Mouse (Mus musculus) E14TG2a.4 (cell line): Measurements from ENCODE around the gene Gucy2d.

Experiments
- H3K27me3 ChIP-seq: 2 replicates; pipeline ENCODE4 v1.6.1; 2014; ENCODE audit warnings: low read length, control low read depth; ENCODE audit not compliant: insufficient read depth
- H3K36me3 ChIP-seq: 2 replicates; pipeline ENCODE4 v1.6.1; 2014; ENCODE audit warnings: low read length, control low read depth; ENCODE audit not compliant: insufficient read depth
- H3K4me1 ChIP-seq: replicated peaks from 2 replicates; pipeline ENCODE4 v1.6.1; 2014; ENCODE audit warnings: low read depth, low read length, control low read depth
- H3K4me3 ChIP-seq: replicated peaks from 2 replicates; pipeline ENCODE4 v1.5.1; 2014; ENCODE audit warnings: mild to moderate bottlenecking, low read length
- H3K9me3 ChIP-seq: 2 replicates; pipeline ENCODE4 v1.6.1; 2014; ENCODE audit warnings: low read length, control low read depth
- CTCF ChIP-seq: conservative IDR thresholded peaks from 2 replicates; pipeline ENCODE4 v1.5.1; 2014; ENCODE audit warnings: low read length
- NANOG ChIP-seq: IDR thresholded peaks from 2 replicates; pipeline ENCODE4 v1.6.1; 2014; ENCODE audit warnings: borderline replicate concordance, low read length, mixed read lengths
- POU5F1 ChIP-seq: IDR thresholded peaks from 2 replicates; pipeline ENCODE4 v1.6.1; 2014; ENCODE audit warnings: low read length, borderline replicate concordance

Gene Gucy2d

DNA sequence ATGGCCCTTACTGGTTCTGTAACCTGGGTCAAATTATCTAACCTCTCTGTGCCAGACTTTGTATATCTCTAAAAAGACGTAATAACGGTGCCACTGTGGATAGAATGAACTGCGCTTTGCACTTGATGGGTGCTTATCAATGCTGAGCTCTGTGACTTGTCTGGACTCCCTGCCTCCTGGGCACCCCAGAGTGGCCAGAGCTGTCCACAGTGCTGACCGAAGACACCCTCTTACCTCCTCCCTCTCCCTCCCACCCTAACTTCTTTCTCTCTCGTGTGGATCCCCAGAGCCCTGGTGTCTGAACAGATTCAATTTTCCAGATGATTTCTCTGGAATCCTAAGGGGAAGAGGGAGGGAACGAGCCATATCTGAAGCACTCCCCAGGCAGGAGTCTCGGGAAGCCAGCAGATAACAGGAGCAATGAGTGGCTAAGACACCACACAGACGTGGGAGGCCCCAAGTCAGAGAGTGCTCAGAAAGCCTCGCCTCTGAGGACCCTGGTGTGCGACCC, at the start of gene Gucy2d:
TSS of gene Gucy2d (plus strand) at position 461 of the 511 bp plus-strand sequence.
- Histone ChIP-seq H3K4me3 (no peak within 1 kb of the TSS), H3K27me3 (peaks cover 22% of the 10 kb centered on the region), H3K4me1 (no peaks in the 10 kb centered on the region)

DNA sequence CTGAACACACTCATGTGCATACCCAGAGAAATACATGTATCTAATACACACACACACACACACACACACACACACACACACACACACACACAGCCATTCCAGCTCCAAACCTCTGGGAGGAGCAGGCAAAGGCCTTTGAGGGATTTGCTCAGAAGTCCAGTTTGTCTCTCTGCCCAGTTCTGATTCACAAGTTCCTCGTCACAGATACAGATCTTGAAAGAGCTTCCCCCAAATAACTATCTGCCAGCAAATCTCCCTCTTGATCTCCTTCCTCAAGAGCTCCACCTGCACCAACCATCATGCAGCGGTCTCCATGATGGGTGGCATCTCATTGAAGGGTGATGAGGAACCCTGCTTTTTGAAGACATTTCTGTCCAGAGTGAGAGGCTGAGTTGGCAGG, 49.7 kb upstream of the Gucy2d start:
- Histone ChIP-seq H3K36me3 (no peaks in the 10 kb centered on the region), H3K9me3 (peaks cover 8% of the 10 kb centered on the region; the same call in 1 of the 2 replicates), H3K4me1 (peaks cover 8% of the 10 kb centered on the region), H3K4me3 (no peak overlapping the region), H3K27me3 (peaks cover 32% of the 10 kb centered on the region; the same call in 1 of the 2 replicates)
- TF ChIP-seq POU5F1, result no peak
- no peak for TF ChIP-seq CTCF
- no peak for TF ChIP-seq NANOG

More for the DNA sequence above, at the start of gene Gucy2d:
- TF ChIP-seq POU5F1 (no peak), NANOG (no peak), CTCF (no peak)
- no peaks in the 10 kb centered on the region for H3K9me3 ChIP-seq
- H3K36me3 ChIP-seq, result no peaks in the 10 kb centered on the region

DNA sequence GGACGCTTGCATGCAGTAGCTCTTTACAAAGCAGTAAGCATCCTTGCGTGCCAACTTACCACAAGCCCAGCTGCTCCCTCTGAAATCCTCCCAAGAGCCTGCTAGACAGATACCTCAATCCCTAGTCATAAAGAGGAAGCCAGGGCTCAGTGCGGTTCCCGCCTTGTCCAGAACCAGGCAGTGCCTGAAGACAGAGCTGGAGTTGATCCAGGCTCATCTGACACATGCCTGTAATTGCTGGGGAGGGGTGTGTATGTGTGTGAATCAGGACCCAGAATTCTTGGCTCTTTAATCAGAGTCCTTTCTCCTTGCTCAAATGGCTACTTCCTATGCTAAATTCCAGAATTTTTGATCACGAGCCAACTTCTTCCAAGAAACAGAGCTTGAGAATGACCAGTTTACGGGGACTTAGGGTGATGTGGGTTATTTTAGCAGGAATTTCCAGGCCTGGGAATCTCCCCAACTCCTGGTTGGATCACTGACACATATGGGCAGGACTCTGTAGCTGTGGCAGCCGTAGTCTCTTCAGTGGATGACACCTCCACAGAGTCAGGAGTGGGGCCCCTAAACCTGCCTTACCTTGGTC, 48.8 kb upstream of the Gucy2d start:
- peaks cover 13% of the 10 kb centered on the region for H3K4me1 ChIP-seq
- H3K4me3 ChIP-seq, result no peak overlapping the region
- no peaks in the 10 kb centered on the region for H3K36me3 ChIP-seq
- TF ChIP-seq CTCF, result no peak
- no peak for TF ChIP-seq NANOG
- TF ChIP-seq POU5F1, result no peak
- H3K9me3 ChIP-seq, result peaks cover 8% of the 10 kb centered on the region; the same call in 1 of the 2 replicates
- peaks cover 32% of the 10 kb centered on the region; the same call in 1 of the 2 replicates for H3K27me3 ChIP-seq

DNA sequence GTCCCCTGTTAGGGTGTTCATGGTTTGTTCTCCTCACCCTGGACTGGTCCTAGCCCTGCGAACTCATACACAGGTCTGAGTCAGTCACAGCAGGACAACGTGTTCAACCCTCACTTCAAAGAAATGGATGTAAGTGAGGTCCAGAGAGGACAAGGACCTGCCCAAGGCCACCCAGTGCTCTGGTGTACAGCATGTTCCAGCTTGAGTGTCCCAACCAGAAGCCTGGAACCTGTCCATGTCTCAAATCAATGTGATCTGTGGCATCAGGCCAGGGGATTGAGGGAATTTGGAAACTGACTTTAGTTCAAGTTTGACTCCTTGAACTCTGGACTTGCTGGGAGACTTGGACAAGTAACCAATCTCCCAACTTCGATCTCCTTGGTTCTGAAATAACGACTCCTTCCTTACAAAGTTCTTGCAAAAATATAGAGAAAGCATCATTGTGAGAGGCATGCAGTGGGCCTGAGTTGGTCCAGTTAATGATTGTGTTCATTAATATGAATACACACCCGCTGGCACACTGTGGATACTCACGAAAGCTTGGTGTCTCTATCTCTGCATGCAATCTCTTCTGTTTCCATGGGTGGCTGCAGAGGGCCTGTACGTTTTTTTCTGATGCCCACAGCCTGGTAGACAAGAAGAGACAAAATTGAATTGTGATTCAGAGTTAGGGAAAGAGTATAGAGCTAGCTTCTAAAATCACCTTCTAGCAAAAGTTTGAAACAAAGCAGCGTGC, 47.6 kb upstream of the Gucy2d start:
- H3K4me1 ChIP-seq, result peaks cover 13% of the 10 kb centered on the region
- no peak overlapping the region for H3K4me3 ChIP-seq
- no peaks in the 10 kb centered on the region for H3K36me3 ChIP-seq
- peaks cover 8% of the 10 kb centered on the region; the same call in 1 of the 2 replicates for H3K9me3 ChIP-seq
- no peak for TF ChIP-seq NANOG
- no peak for TF ChIP-seq CTCF
- TF ChIP-seq POU5F1, result no peak
- H3K27me3 ChIP-seq, result peaks cover 25% of the 10 kb centered on the region; the same call in 1 of the 2 replicates

DNA sequence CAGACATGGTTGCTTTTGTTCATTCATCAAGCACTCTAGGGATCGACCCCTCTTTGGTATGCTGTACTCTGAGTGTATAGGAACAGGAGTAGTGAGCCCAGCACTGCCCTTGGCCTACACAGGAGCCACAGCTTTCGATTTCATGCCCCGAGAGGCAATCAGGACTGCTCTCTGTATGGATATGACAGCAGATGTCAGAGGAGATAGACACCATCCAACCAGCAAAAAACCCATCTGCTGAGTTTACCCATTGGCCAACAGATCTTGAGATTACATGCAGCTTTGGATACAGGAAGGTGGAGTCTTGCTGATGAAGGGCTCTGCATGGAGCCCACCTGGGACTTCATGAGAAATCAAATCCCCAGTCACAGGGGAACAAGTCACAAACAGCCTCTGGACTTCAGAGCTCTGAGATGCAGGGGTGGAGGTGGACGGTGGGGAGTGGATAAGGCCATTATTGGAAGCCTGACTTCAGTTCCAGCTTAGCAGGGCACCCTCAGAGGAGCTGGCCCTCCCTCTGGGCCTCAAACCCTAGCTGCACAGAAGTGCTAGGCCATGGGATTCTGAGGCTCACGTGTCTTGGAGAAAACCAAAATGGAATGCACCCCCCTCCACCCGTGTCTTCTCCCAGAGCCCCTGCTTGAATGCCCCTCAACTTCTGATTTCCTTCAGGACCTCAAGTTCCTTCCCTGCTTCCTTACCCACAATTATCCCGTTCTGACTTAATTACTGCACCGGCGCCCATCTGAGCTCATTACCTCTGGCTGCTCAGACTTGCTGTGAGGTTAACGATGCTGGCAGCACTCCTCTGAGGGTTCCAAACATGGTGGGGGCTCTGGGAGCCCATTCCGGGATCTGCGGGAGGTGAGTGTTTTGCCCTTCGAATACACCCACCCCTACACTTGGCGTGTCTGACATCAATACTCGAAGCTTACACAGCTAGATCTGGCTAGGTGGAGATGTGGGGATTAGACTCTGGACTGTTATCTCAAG, 37.3 kb upstream of the Gucy2d start:
- H3K9me3 ChIP-seq, result no peaks in the 10 kb centered on the region; the same call in 1 of the 2 replicates
- no peaks in the 10 kb centered on the region for H3K4me1 ChIP-seq
- TF ChIP-seq POU5F1 (no peak), CTCF (no peak), NANOG (no peak)
- H3K27me3 ChIP-seq, result peaks cover 19% of the 10 kb centered on the region; the same call in 1 of the 2 replicates
- no peak overlapping the region for H3K4me3 ChIP-seq
- H3K36me3 ChIP-seq, result no peaks in the 10 kb centered on the region

DNA sequence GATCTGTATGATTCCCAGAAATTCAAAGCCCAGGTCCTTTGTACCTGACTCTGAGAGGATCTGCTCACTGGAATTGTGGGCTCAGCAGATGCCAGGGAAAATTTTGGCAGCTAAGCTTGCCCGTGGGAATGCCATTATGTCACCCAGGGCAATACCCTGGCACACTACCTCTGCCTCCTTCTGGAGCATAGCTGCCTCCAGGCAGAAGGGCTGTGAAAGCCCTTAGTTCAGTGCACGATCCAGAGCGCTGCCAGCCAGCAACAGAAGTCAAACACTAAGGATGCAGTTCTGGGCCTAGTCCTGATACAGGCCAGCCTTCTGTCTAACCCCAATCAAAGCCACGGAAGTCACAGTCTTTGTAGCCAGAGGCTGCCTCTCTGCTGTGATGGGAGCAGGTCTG, 36.2 kb upstream of the Gucy2d start:
- Histone ChIP-seq H3K9me3 (no peaks in the 10 kb centered on the region; the same call in 1 of the 2 replicates), H3K36me3 (no peaks in the 10 kb centered on the region), H3K27me3 (peaks cover 19% of the 10 kb centered on the region; the same call in 1 of the 2 replicates)

DNA sequence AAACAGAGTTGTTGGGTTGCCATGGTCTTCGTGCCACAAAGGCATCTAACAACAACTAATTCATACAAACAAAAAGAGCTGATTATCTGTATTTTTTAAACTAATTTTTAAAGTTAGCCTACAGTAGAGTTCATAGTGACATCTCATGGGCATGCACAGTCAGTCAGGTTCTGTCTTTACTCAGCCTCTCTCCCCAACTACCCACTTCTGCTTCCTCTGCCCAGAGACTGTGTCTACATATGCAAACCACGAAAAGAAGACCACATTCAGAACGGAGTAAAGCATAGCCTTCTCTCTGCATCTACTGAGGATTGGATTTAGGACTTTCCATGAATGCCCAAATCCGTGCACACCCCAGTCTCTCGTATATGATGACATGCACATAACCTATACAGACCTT, 32.6 kb upstream of the Gucy2d start:
- Histone ChIP-seq H3K4me1 (no peaks in the 10 kb centered on the region), H3K9me3 (no peaks in the 10 kb centered on the region), H3K27me3 (peaks cover 29% of the 10 kb centered on the region), H3K4me3 (no peak overlapping the region), H3K36me3 (no peaks in the 10 kb centered on the region)
- TF ChIP-seq NANOG, result no peak

More for the DNA sequence above, 36.2 kb upstream of the Gucy2d start:
- Histone ChIP-seq H3K4me3 (no peak overlapping the region), H3K4me1 (no peaks in the 10 kb centered on the region)
- TF ChIP-seq NANOG, result no peak
- no peak for TF ChIP-seq CTCF
- no peak for TF ChIP-seq POU5F1

DNA sequence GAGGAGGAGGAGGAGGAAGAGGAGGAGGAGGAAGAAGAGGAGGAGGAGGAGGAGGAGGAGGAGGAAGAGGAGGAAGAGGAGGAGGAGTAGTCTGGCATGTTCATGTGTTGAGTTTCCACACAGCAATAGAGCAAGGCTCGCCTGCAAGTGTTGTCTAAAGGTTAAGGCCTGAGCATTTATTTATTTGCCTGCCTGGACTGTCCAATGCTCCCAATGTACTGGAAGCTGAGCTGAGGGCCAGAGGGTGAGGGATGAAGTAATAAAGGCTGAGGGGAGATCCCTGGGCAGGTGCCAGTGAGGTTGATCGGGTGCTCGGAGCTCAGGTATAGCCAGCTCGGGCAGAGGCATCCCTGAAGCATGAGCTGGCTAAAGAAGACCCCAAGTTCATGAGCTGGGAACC, 27.1 kb upstream of the Gucy2d start:
- Histone ChIP-seq H3K9me3 (no peaks in the 10 kb centered on the region), H3K4me3 (no peak overlapping the region), H3K4me1 (no peaks in the 10 kb centered on the region), H3K36me3 (no peaks in the 10 kb centered on the region), H3K27me3 (peaks cover 24% of the 10 kb centered on the region)
- TF ChIP-seq POU5F1 (no peak), NANOG (no peak), CTCF (no peak)
